Mouse (Mus musculus) macrophage (primary cell): ENCODE measurements around the gene Zcchc17. TPM values are rescaled to one million over a fixed set of nuclear protein-coding genes. Genes with fewer than 3 reads are reported as not detected.

Source experiments
- H3K27ac ChIP-seq: fragments of 350-480 bp; formaldehyde crosslinking; 2 replicates; pipeline ENCODE4 v1.9.0; 2021
- H3K36me3 ChIP-seq: fragments of 350-480 bp; formaldehyde crosslinking; 2 replicates; pipeline ENCODE4 v1.9.0; 2021; ENCODE audit errors: inconsistent target
- H3K4me3 ChIP-seq: fragments of 350-480 bp; formaldehyde crosslinking; 2 replicates; pipeline ENCODE4 v1.9.0; 2021; ENCODE audit errors: inconsistent target
- H3K79me2 ChIP-seq: fragments of 350-480 bp; formaldehyde crosslinking; 2 replicates; pipeline ENCODE4 v1.9.0; 2021; ENCODE audit errors: inconsistent target
- WGBS: methylation state at CpG from one replicate; pipeline ENCODE4 v1.1.7; 2026; ENCODE audit warnings: inconsistent platforms; ENCODE audit not compliant: missing documents; 5-methylcytosine and 5-hydroxymethylcytosine counted together
- polyA plus RNA-seq: library from polyadenylated mRNA; stranded (reverse); fragments of 250-400 nt; gene quantifications from 3 replicates; pipeline ENCODE4 v1.2.4, GENCODE M21; 2018; ENCODE audit warnings: inconsistent platforms

The Zcchc17 gene
- polyA plus RNA-seq, 1 experiment from 2014 or later = 32.0 TPM

- WGBS = 2% methylated on average over 52 of the region's 52 CpGs
- Histone ChIP-seq H3K4me3 (peak within 1 kb of the TSS; percentile 30), H3K79me2 (no peaks in the 10 kb centered on the region), H3K36me3 (peaks cover 6% of the 10 kb centered on the region; the same call in 1 of the 2 replicates), H3K27ac (no peak within 1 kb of the TSS)
These were observed 51.3 kb downstream of the Zcchc17 start, which contains the start of the genes Fabp3 and Gm10570 for GRCm38 (mm10) chr4:130308231-130309081. Gene Fabp3 (plus strand): TSS chr4:130308595. Gene Gm10570 (minus strand): TSS chr4:130308674.

DNA sequence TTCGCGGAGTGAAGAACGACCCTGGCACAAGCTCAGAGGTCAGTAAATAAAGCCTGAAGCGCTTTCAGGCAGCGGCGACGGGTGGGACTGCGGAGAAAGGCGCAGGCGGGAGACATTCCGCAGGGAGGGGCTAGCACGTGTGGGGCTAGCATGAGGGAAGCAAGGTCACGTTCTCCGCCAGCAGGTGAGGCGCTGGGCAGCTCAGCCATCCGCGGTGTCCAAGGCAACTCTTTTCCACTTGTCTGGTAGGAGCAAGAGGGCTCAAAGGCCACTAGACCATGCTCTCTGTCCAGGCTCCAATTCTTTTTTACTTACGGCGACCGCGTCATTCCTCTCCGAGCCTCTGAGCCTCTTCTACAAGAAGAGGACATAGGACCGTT, 51.9 kb downstream of the Zcchc17 start:
- 16% methylated on average over 23 of the region's 23 CpGs for WGBS
- Histone ChIP-seq H3K36me3 (peaks cover under 1% of the 10 kb centered on the region; the same call in 1 of the 2 replicates), H3K27ac (no peak overlapping the region), H3K4me3 (peak overlapping the region; percentile 30; the same call in 1 of the 2 replicates), H3K79me2 (no peaks in the 10 kb centered on the region)

- Histone ChIP-seq H3K4me3 (no peak overlapping the region), H3K27ac (no peak overlapping the region), H3K36me3 (no peaks in the 10 kb centered on the region), H3K79me2 (no peaks in the 10 kb centered on the region)
- 92% methylated on average over 10 of the region's 10 CpGs for WGBS
These were observed 52.7 kb downstream of the Zcchc17 start for GRCm38 (mm10) chr4:130306796-130307630.

DNA sequence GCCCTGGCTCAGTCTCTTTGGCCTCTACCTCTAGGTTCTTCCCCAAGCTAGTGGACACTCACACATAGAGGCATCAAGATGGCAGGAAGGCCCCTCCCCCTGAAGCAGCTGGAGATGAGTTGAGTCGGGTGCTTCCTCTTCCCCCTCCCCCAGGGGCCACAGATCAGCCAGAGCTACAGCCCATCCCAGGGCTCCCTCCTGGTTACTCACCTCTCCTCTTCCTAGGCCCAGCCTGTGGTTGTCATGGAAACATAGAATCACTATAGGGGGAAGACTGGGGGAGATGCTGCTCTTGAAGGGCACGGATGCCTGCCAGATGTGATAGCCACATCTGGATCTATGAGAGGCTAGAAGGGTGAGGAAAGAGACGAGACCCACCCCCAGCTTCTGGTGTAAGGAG, 55.0 kb downstream of the Zcchc17 start:
- Histone ChIP-seq H3K27ac (no peak overlapping the region), H3K36me3 (no peaks in the 10 kb centered on the region), H3K4me3 (no peak overlapping the region), H3K79me2 (no peaks in the 10 kb centered on the region)
- 44% methylated on average over 3 of the region's 3 CpGs for WGBS

- no peak overlapping the region for H3K27ac ChIP-seq
- H3K4me3 ChIP-seq = no peak overlapping the region
- H3K79me2 ChIP-seq = no peaks in the 10 kb centered on the region
- H3K36me3 ChIP-seq = no peaks in the 10 kb centered on the region
- WGBS = 77% methylated on average over 12 of the region's 12 CpGs
These were observed 57.4 kb downstream of the Zcchc17 start for GRCm38 (mm10) chr4:130302285-130302870.

- 77% methylated on average over 8 of the region's 8 CpGs for WGBS
- Histone ChIP-seq H3K4me3 (no peak overlapping the region), H3K36me3 (no peaks in the 10 kb centered on the region), H3K27ac (no peak overlapping the region), H3K79me2 (no peaks in the 10 kb centered on the region)
These were observed 60.1 kb downstream of the Zcchc17 start for GRCm38 (mm10) chr4:130299629-130300018.

- no peak overlapping the region for H3K27ac ChIP-seq
- WGBS = 88% methylated on average over 11 of the region's 11 CpGs
- no peaks in the 10 kb centered on the region for H3K36me3 ChIP-seq
These were observed 60.7 kb downstream of the Zcchc17 start for GRCm38 (mm10) chr4:130298877-130299628.

DNA sequence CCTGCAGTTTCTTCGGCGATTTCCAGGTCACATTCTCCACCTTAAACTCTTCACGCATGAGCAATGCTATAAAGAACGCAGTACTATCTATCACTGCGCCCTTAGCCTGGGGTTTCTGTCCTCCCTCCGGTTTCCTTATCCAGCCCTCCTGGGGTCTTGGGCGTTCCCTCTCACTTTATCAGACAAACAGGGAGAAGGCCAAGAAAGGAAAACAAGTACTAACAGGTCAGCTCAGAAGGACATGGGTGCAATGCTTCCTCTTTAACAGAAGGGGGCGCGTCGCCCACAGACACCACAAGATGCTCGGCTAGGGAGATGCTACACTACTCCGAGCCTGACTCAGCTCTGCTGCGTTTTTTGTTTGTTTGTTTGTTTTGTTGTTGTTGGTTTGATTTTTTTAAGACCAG, 62.6 kb downstream of the Zcchc17 start:
- Histone ChIP-seq H3K79me2 (no peaks in the 10 kb centered on the region), H3K36me3 (no peaks in the 10 kb centered on the region), H3K4me3 (no peak overlapping the region), H3K27ac (no peak overlapping the region)
- WGBS = 32% methylated on average over 13 of the region's 13 CpGs

More at GRCm38 (mm10) chr4:130298877-130299628, 60.7 kb downstream of the Zcchc17 start:
- H3K4me3 ChIP-seq = no peak overlapping the region
- no peaks in the 10 kb centered on the region for H3K79me2 ChIP-seq

- WGBS = 91% methylated on average over 13 of the region's 13 CpGs
- H3K27ac ChIP-seq = no peak overlapping the region
- no peaks in the 10 kb centered on the region for H3K79me2 ChIP-seq
- no peaks in the 10 kb centered on the region for H3K36me3 ChIP-seq
- H3K4me3 ChIP-seq = no peak overlapping the region
These were observed 63.3 kb downstream of the Zcchc17 start for GRCm38 (mm10) chr4:130296243-130296965.

DNA sequence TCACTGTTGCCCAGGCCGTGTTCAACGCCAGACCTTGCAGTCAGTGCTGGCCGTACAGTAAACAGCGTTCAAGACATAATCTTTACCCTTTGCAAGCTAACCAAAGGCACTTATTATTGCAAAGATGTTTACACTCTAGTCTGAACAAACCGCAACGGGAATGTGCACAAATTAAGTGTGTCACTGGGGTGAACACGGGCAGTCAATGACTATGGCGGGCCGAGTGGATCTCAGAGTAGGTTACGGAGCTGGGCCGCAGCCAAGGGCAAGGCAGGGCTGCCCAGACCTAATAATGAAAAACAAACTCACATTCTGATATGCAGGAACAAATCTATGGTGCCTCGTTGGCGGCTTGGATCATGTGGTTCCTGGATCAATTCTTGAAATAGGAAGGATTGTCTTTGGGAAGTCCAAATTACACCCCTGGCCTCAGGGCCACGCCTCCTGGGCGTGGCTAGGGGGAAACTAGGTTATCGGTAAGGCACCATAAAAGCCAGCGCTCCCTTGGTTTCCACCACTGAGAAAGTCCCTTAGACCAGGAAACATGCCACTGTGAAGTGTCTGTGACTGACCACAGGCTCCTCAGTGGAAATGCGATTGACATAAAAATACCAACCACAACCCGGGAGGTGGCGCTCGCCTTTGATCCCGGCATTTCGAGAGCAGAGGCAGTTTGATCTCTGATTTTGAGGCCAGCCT, 64.5 kb downstream of the Zcchc17 start:
- no peaks in the 10 kb centered on the region for H3K79me2 ChIP-seq
- no peak overlapping the region for H3K27ac ChIP-seq
- H3K36me3 ChIP-seq = no peaks in the 10 kb centered on the region
- WGBS = 51% methylated on average over 21 of the region's 23 CpGs
- H3K4me3 ChIP-seq = no peak overlapping the region

DNA sequence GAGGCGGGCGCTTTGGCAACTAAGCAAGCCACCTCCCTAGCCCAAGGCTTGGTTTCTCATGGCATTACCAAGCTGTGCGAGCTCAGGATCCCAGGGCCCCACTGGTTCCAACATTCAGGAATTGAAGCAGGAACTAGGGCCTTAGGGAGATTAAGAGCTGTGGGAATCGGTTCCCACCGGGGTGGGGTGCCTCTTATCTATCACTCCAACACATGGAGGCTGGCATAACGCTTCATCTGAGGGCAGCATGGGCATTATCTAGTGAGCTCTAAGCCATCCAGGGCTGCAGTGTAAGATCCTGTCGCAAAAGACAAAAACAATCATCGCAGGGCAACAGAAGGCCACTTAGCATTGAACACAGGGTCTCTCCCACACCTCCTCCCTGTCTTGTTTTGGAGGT, 65.2 kb downstream of the Zcchc17 start:
- Histone ChIP-seq H3K4me3 (no peak overlapping the region), H3K79me2 (no peaks in the 10 kb centered on the region), H3K27ac (no peak overlapping the region), H3K36me3 (no peaks in the 10 kb centered on the region)
- 90% methylated on average over 8 of the region's 8 CpGs for WGBS

DNA sequence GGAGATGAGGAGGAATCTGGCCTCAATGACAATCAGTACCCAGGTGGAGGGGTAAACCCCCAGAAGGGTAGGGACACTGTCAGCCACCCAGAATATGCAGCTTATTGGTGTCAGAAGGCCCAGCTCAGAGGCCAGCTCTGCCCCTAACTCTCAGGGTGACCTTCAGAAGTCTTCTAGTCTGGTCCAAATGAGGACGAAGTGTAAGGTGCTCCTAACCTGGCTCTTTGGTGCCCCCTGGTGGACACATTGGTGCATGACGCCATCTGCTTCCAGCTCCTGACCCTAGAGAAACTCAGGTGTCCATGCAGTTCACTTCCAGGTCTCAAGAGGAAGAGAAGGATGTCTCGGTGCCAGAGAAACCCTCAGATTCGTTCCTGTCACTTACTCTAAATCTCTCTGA, 67.5 kb downstream of the Zcchc17 start:
- 5% methylated on average over 4 of the region's 4 CpGs for WGBS
- Histone ChIP-seq H3K4me3 (no peak overlapping the region), H3K79me2 (no peaks in the 10 kb centered on the region), H3K36me3 (no peaks in the 10 kb centered on the region), H3K27ac (no peak overlapping the region)

- Histone ChIP-seq H3K27ac (no peak overlapping the region), H3K36me3 (no peaks in the 10 kb centered on the region), H3K4me3 (no peak overlapping the region), H3K79me2 (no peaks in the 10 kb centered on the region)
- 58% methylated on average over 3 of the region's 3 CpGs for WGBS
These were observed 69.9 kb downstream of the Zcchc17 start for GRCm38 (mm10) chr4:130289824-130290223.
